Comparison of ENCODE assay signal across 9 mouse cellular contexts in genomic region chr7:16944061-16944807, GRCm38 (mm10). TPM values are rescaled to one million over a fixed set of nuclear protein-coding genes. Genes with fewer than 3 reads are reported as not detected.
A peak's percentile ranks its signal among the peaks of the same experiment; 100 is the strongest.
DNase-seq lines count a peak whose midpoint lies in the region; ATAC-seq lines count a peak whose summit lies in the region.
"Had no signal": no experiment of that assay in that cellular context is flagged by ENCODE, and none has a peak within 500 bp of the region (broad histone marks: within the 10 kb centered on the region; RNA-seq: fewer than 3 reads in every experiment).

TSS of gene Pnmal2 (plus strand) at chr7:16944682.

- WGBS in forebrain, embryonic 11.5 days = 15% methylated on average over 36 of the region's 36 CpGs
- WGBS in liver, embryonic 16.5 days (ENCODE audit: insufficient replicate concordance) = 18% methylated on average over 36 of the region's 36 CpGs
- WGBS in neural tube, embryonic 14.5 days = 8% methylated on average over 36 of the region's 36 CpGs

- H3K4me3 ChIP-seq in forebrain, embryonic 11.5 days (ENCODE audit: low read depth, low read length) = peak within 1 kb of the TSS; percentile 61
- H3K4me3 ChIP-seq in liver, embryonic 16.5 days (ENCODE audit: low read depth, low read length) = peak within 1 kb of the TSS; percentile 48
- peak within 1 kb of the TSS; percentile 75 for H3K4me3 ChIP-seq in neural tube, embryonic 14.5 days (ENCODE audit: low read depth, low read length)

- peak within 1 kb of the TSS; percentile 15; the same call in 1 of the 2 replicates for H3K27ac ChIP-seq in forebrain, embryonic 11.5 days (ENCODE audit: low read depth, low read length)
- no peak within 1 kb of the TSS for H3K27ac ChIP-seq in liver, embryonic 16.5 days (ENCODE audit: low read length)
- H3K27ac ChIP-seq in neural tube, embryonic 14.5 days (ENCODE audit: low read depth, low read length) = peak within 1 kb of the TSS; percentile 94

- ATAC-seq in forebrain, embryonic 11.5 days (replicated peaks; ENCODE audit: low FRiP score) = peak; percentile 91
- peak; percentile 58; the same call in 1 of the 2 replicates for ATAC-seq in liver, embryonic 16.5 days (ENCODE audit: low read depth)
- ATAC-seq in neural tube, embryonic 14.5 days (ENCODE audit: low read depth) = peak; percentile 90

- H3K9me3 ChIP-seq in forebrain, embryonic 11.5 days (ENCODE audit: control insufficient read depth, low read length) = no peaks in the 10 kb centered on the region
- no peaks in the 10 kb centered on the region for H3K9me3 ChIP-seq in liver, embryonic 16.5 days (replicated peaks; ENCODE audit: control insufficient read depth, low read length)
- no peaks in the 10 kb centered on the region for H3K9me3 ChIP-seq in neural tube, embryonic 14.5 days (ENCODE audit: control insufficient read depth, low read length)

- peaks cover 43% of the 10 kb centered on the region for H3K27me3 ChIP-seq in forebrain, embryonic 11.5 days (ENCODE audit: control insufficient read depth, insufficient read depth, low read length)
- H3K27me3 ChIP-seq in liver, embryonic 16.5 days (ENCODE audit: control insufficient read depth, insufficient read depth, low read depth, low read length) = peaks cover 58% of the 10 kb centered on the region
- H3K27me3 ChIP-seq in neural tube, embryonic 14.5 days (ENCODE audit: control insufficient read depth, insufficient read depth, low read length) = no peaks in the 10 kb centered on the region

- peak within 1 kb of the TSS; percentile 78 for H3K9ac ChIP-seq in forebrain, embryonic 11.5 days (ENCODE audit: low read length)
- peak within 1 kb of the TSS; percentile 35; the same call in 1 of the 2 replicates for H3K9ac ChIP-seq in liver, embryonic 16.5 days (ENCODE audit: low read depth, low read length)
- peak within 1 kb of the TSS; percentile 86 for H3K9ac ChIP-seq in neural tube, embryonic 14.5 days (replicated peaks; ENCODE audit: low read depth, low read length)

- peak; percentile 62 for DNase-seq in CD4-positive helper T cell, adult 2 months (ENCODE audit: low read depth, low spot score)
- peak; percentile 96 for DNase-seq in brain, adult 2 months (ENCODE audit: low read depth, low spot score)
- peak; percentile 95 for DNase-seq in forebrain, embryonic 11.5 days (ENCODE audit: low spot score)
- peak; percentile 85 to 86 for DNase-seq in heart, postnatal 14 days
- DNase-seq in kidney, postnatal 4 days = peak; percentile 90 to 94
- peak; percentile 90 to 91 for DNase-seq in thymus, adult 18-20 months

- H3K4me1 ChIP-seq in forebrain, embryonic 11.5 days (replicated peaks; ENCODE audit: control insufficient read depth, insufficient read depth, low read length) = peaks cover 22% of the 10 kb centered on the region
- H3K4me1 ChIP-seq in liver, embryonic 16.5 days (ENCODE audit: control insufficient read depth, low read depth, low read length) = no peaks in the 10 kb centered on the region
- peaks cover 36% of the 10 kb centered on the region for H3K4me1 ChIP-seq in neural tube, embryonic 14.5 days (ENCODE audit: control insufficient read depth, insufficient read depth, low read length)

- intact Hi-C loops in heart, postnatal 14 days (cut with DNase I) = no loop called here

- peak within 1 kb of the TSS; percentile 91 for H3K4me2 ChIP-seq in forebrain, embryonic 11.5 days (ENCODE audit: low read depth, low read length, severe bottlenecking)
- peak within 1 kb of the TSS; percentile 58 for H3K4me2 ChIP-seq in liver, embryonic 16.5 days (ENCODE audit: low read depth, low read length)
- peak within 1 kb of the TSS; percentile 98 for H3K4me2 ChIP-seq in neural tube, embryonic 14.5 days (ENCODE audit: low read depth, low read length)

- H3K36me3 ChIP-seq in forebrain, embryonic 11.5 days (ENCODE audit: control insufficient read depth, insufficient read depth, low read length) = no peaks in the 10 kb centered on the region
- H3K36me3 ChIP-seq in liver, embryonic 16.5 days (ENCODE audit: control insufficient read depth, insufficient read depth) = no peaks in the 10 kb centered on the region
- H3K36me3 ChIP-seq in neural tube, embryonic 14.5 days (ENCODE audit: control insufficient read depth, insufficient read depth, low read length) = no peaks in the 10 kb centered on the region

RNA-seq across cellular contexts. Expression of gene Pnmal2, which starts in this region (rescaled TPM):
- 12.3 and 13.0 TPM in 2 replicates for polyA plus RNA-seq in forebrain, embryonic 11.5 days (2014; fragmentation: Nextera tagmentation; extraction: Ambion mirVana)
- 1 to 10 TPM; 3.6 to 4.0 TPM for total RNA-seq in heart, postnatal 14 days (2021)
- 0.20 and 0.42 TPM in 2 replicates for polyA plus RNA-seq in liver, embryonic 16.5 days (2015; fragmentation: Nextera tagmentation; extraction: Ambion mirVana)
- polyA plus RNA-seq in neural tube, embryonic 14.5 days (2014; fragmentation: Nextera tagmentation; extraction: Ambion mirVana) = 68.1 and 92.1 TPM in 2 replicates
- total RNA-seq: MEL had no signal

Comparison
In these comparisons a context has a peak if more than half of its experiments do, and no peak if none do; other contexts are left out.
1. Peak in ATAC-seq, H3K4me3 ChIP-seq, H3K9ac ChIP-seq and H3K4me2 ChIP-seq in liver, embryonic 16.5 days; RNA of the gene not detected or under 1 TPM.
2. H3K9ac ChIP-seq: peak in every context shown above with its lines; median percentile 86 in neural tube, embryonic 14.5 days; 78 in forebrain, embryonic 11.5 days; 35 in liver, embryonic 16.5 days.